Mouse (Mus musculus) myocyte (in vitro differentiated cells): ENCODE measurements around the gene Odf3.

Source experiments
- POLR2A ChIP-seq: IDR thresholded peaks from one replicate; pipeline ENCODE4 v1.6.1; 2011; ENCODE audit warnings: low read depth, mild to moderate bottlenecking, control low read depth, moderate library complexity; ENCODE audit not compliant: insufficient read length
- POLR2AphosphoS2 ChIP-seq: IDR thresholded peaks from one replicate; pipeline ENCODE4 v1.6.1; 2011; ENCODE audit warnings: low read depth, control low read depth; ENCODE audit not compliant: insufficient read length

- peak; percentile 61 for TF ChIP-seq POLR2AphosphoS2
- TF ChIP-seq POLR2A, result peak; percentile 68
These were observed 52.6 kb downstream of the Odf3 start, which contains the start of gene Cox8b for GRCm38 (mm10) chr7:140900220-140900619.
